Mouse (Mus musculus) liver, adult (tissue): ENCODE measurements at regions not wholly inside any gene's neighbourhood (a gene's known extent, or its start where the extent isn't known, plus 50 kb on each side); places are given as distances from the start of the nearest gene placed in this dataset.
A peak's percentile ranks its signal among the peaks of the same experiment; 100 is the strongest.

Source experiments
- GATA4 ChIP-seq: IDR thresholded peaks from 2 replicates; pipeline ENCODE4 v1.6.1; 2014; ENCODE audit warnings: mild to moderate bottlenecking, low read length; ENCODE audit not compliant: insufficient replicate concordance

GRCm38 (mm10) chr2:133383135-133383920 is 168.6 kb upstream of the Bmp2 start:
- TF ChIP-seq GATA4, result no peak

- no peak for TF ChIP-seq GATA4
These were observed 166.7 kb upstream of the Bmp2 start for GRCm38 (mm10) chr2:133385297-133385696.

- TF ChIP-seq GATA4, result no peak
These were observed 164.6 kb upstream of the Bmp2 start for GRCm38 (mm10) chr2:133387349-133387748.

GRCm38 (mm10) chr2:133392298-133392697 is 159.7 kb upstream of the Bmp2 start:
- TF ChIP-seq GATA4, result no peak

GRCm38 (mm10) chr2:133397566-133397965 is 154.4 kb upstream of the Bmp2 start:
- TF ChIP-seq GATA4, result no peak

- no peak for TF ChIP-seq GATA4
These were observed 152.8 kb upstream of the Bmp2 start for GRCm38 (mm10) chr2:133399059-133399690.

- TF ChIP-seq GATA4, result no peak
These were observed 151.0 kb upstream of the Bmp2 start for GRCm38 (mm10) chr2:133400963-133401362.

GRCm38 (mm10) chr2:133416990-133417581 is 134.9 kb upstream of the Bmp2 start:
- no peak for TF ChIP-seq GATA4

GRCm38 (mm10) chr2:133419686-133420303 is 132.2 kb upstream of the Bmp2 start:
- TF ChIP-seq GATA4, result no peak

- TF ChIP-seq GATA4, result 0 out of 2 replicates have a peak, but pooled peaks have one; percentile 6
These were observed 126.4 kb upstream of the Bmp2 start for GRCm38 (mm10) chr2:133425538-133425937.

GRCm38 (mm10) chr2:133427039-133427438 is 124.9 kb upstream of the Bmp2 start:
- TF ChIP-seq GATA4, result peak; percentile 49; the same call in 1 of the 2 replicates

- no peak for TF ChIP-seq GATA4
These were observed 122.4 kb upstream of the Bmp2 start for GRCm38 (mm10) chr2:133429369-133430062.

GRCm38 (mm10) chr2:133430741-133431438 is 121.1 kb upstream of the Bmp2 start:
- peak; percentile 88 for TF ChIP-seq GATA4

GRCm38 (mm10) chr2:133432141-133432813 is 119.7 kb upstream of the Bmp2 start:
- TF ChIP-seq GATA4, result no peak
